Mouse (Mus musculus) heart, embryonic 14.5 days (tissue): ENCODE data around the gene Catspere2. TPM values are rescaled to one million over a fixed set of nuclear protein-coding genes. Genes with fewer than 3 reads are reported as not detected.
A peak's percentile ranks its signal among the peaks of the same experiment; 100 is the strongest.
"Not testable (repeated sequence)": the region's sequence is repeated elsewhere in the genome, so short reads cannot be mapped to it uniquely, and the experiment has no call there.

Experiments
- ATAC-seq: fragments of 200-750 bp; cut with Nextera tagmentation; 2 replicates; pipeline ENCODE4 v1.8.0; 2017; ENCODE audit warnings: low read depth, moderate TSS enrichment; ENCODE audit not compliant: insufficient number of reproducible peaks, insufficient read depth, low FRiP score
- H3K27ac ChIP-seq, 2 experiments: fragments of 200-500 bp in 1 of 2; fragments of 300-500 bp in 1 of 2; sonication (generic) in 1 of 2; replicated peaks in 1 of 2; 2 replicates each; pipeline ENCODE4 v1.5.1; 2012 to 2014; ENCODE audit warnings: low read depth in 2 of 2, low read length in 2 of 2, control low read depth in 1 of 2, mild to moderate bottlenecking in 1 of 2, mixed read lengths in 1 of 2; ENCODE audit not compliant: control insufficient read depth in 1 of 2, insufficient read depth in 1 of 2
- H3K27me3 ChIP-seq: fragments of 300-500 bp; sonication (generic); 2 replicates; pipeline ENCODE4 v1.6.1; 2014; ENCODE audit warnings: mild to moderate bottlenecking, low read length, control low read depth; ENCODE audit not compliant: control insufficient read depth, insufficient read depth
- H3K36me3 ChIP-seq: fragments of 300-500 bp; sonication (generic); 2 replicates; pipeline ENCODE4 v1.6.1; 2014; ENCODE audit warnings: mild to moderate bottlenecking, control low read depth, low read length, mixed read lengths; ENCODE audit not compliant: control insufficient read depth, insufficient read depth
- H3K4me1 ChIP-seq, 2 experiments: fragments of 200-500 bp in 1 of 2; fragments of 300-500 bp in 1 of 2; sonication (generic) in 1 of 2; 2 replicates each; pipeline ENCODE4 v1.6.1; 2012 to 2014; ENCODE audit warnings: low read length in 2 of 2, control low read depth in 1 of 2, mixed read lengths in 1 of 2; ENCODE audit not compliant: control insufficient read depth in 2 of 2, insufficient read depth in 2 of 2
- H3K4me2 ChIP-seq: fragments of 300-500 bp; sonication (generic); 2 replicates; pipeline ENCODE4 v1.6.1; 2014; ENCODE audit warnings: mild to moderate bottlenecking, low read length
- H3K4me3 ChIP-seq, 2 experiments: fragments of 200-500 bp in 1 of 2; fragments of 300-500 bp in 1 of 2; sonication (generic) in 1 of 2; 2 replicates each; pipeline ENCODE4 v1.5.1; 2012 to 2014; ENCODE audit warnings: low read length in 2 of 2, mild to moderate bottlenecking in 2 of 2, control low read depth in 1 of 2, low read depth in 1 of 2, moderate library complexity in 1 of 2; ENCODE audit not compliant: control insufficient read depth in 1 of 2, insufficient read depth in 1 of 2
- H3K9ac ChIP-seq: fragments of 300-500 bp; sonication (generic); 2 replicates; pipeline ENCODE4 v1.6.1; 2014; ENCODE audit warnings: mild to moderate bottlenecking, low read length
- H3K9me3 ChIP-seq: fragments of 300-500 bp; sonication (generic); 2 replicates; pipeline ENCODE4 v1.6.1; 2016; ENCODE audit warnings: low read length, control low read depth; ENCODE audit not compliant: control insufficient read depth
- WGBS: fragments of 180-500 bp; shearing (Covaris S2); extraction: QIAGEN DNeasy Blood & Tissue Kit; methylation state at CpG from one replicate; pipeline ENCODE4 v1.1.7; 2014; 5-methylcytosine and 5-hydroxymethylcytosine counted together
- polyA plus RNA-seq: library from polyadenylated mRNA; unstranded; fragments of >200 nt; fragmentation: Nextera tagmentation; extraction: Ambion mirVana; gene quantifications from 2 replicates; pipeline ENCODE4 v1.2.1, GENCODE M21; 2014

Gene Catspere2
- polyA plus RNA-seq = 0.12 and 0.26 TPM in 2 replicates

GRCm38 (mm10) chr1:177983024-177983450 is at the start of gene Catspere2:
Gene Catspere2 (plus strand): TSS chr1:177983423.
- H3K9ac ChIP-seq = peak within 1 kb of the TSS; percentile 64
- H3K27ac ChIP-seq = not testable (repeated sequence)

GRCm38 (mm10) chr1:177940422-177940977 is 42.7 kb upstream of the Catspere2 start:
- H3K27me3 ChIP-seq, ATAC-seq, H3K4me3 ChIP-seq, H3K36me3 ChIP-seq, H3K4me1 ChIP-seq, H3K27ac ChIP-seq, H3K9me3 ChIP-seq, H3K9ac ChIP-seq, H3K4me2 ChIP-seq: not testable (repeated sequence)
- 4% methylated on average over 3 of the region's 4 CpGs for WGBS

More at GRCm38 (mm10) chr1:177983024-177983450, at the start of gene Catspere2:
- peak; percentile 98 for ATAC-seq
- H3K36me3 ChIP-seq, H3K4me1 ChIP-seq, H3K9me3 ChIP-seq, H3K27me3 ChIP-seq: not testable (repeated sequence)
- WGBS = under 1% methylated on average over 21 of the region's 21 CpGs
- Histone ChIP-seq H3K4me2 (peak within 1 kb of the TSS; percentile 64), H3K4me3 (peak within 1 kb of the TSS; percentile 63 to 75)

GRCm38 (mm10) chr1:177981276-177981675 is 1.9 kb upstream of the Catspere2 start:
- Histone ChIP-seq H3K4me2 (no peak overlapping the region), H3K36me3 (no peaks in the 10 kb centered on the region), H3K27me3 (no peaks in the 10 kb centered on the region), H3K4me3 (no peak overlapping the region), H3K9me3 (no peaks in the 10 kb centered on the region), H3K9ac (no peak overlapping the region), H3K4me1 (no peaks in the 10 kb centered on the region), H3K27ac (no peak overlapping the region)
- WGBS = 58% methylated on average over 1 of the region's 1 CpGs
- ATAC-seq = no peak

GRCm38 (mm10) chr1:177983582-177983981 is 359 bp downstream of the Catspere2 start:
- peak overlapping the region; percentile 64 for H3K9ac ChIP-seq
- H3K4me1 ChIP-seq, H3K9me3 ChIP-seq, H3K27ac ChIP-seq, H3K36me3 ChIP-seq, H3K27me3 ChIP-seq: not testable (repeated sequence)
- H3K4me2 ChIP-seq = peak overlapping the region; percentile 64
- ATAC-seq = peak; percentile 65
- 2% methylated on average over 18 of the region's 41 CpGs for WGBS
- peak overlapping the region; percentile 63 to 75 for H3K4me3 ChIP-seq

DNA sequence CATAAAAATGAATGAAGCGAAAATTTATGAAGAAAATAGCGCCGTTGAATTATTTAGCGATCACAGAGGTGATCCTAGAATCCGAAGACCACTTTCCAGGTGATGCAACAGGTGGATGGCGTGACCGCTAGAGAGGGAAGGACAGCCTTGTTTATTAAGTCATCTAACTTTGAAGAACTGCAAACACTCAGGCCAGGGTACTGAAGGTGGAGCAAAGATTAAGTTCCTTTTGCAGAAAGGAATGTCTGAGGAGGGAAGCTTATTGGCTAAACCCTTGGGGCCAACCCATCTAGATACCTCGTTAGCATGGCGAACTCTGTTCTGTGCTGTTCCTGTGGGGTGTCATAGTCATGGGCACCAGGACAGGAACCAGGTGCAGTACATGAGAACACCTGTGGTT is 983 bp downstream of the Catspere2 start:
- no peaks in the 10 kb centered on the region for H3K36me3 ChIP-seq
- H3K4me1 ChIP-seq = no peaks in the 10 kb centered on the region
- 66% methylated on average over 9 of the region's 9 CpGs for WGBS
- H3K9ac ChIP-seq = no peak overlapping the region
- H3K9me3 ChIP-seq = no peaks in the 10 kb centered on the region
- H3K4me3 ChIP-seq = peak overlapping the region in 1 of 2 experiments; percentile 21; a peak in 2 of 4 replicates
- no peak for ATAC-seq
- peak overlapping the region; percentile 54 for H3K4me2 ChIP-seq
- H3K27me3 ChIP-seq = no peaks in the 10 kb centered on the region
- no peak overlapping the region for H3K27ac ChIP-seq

DNA sequence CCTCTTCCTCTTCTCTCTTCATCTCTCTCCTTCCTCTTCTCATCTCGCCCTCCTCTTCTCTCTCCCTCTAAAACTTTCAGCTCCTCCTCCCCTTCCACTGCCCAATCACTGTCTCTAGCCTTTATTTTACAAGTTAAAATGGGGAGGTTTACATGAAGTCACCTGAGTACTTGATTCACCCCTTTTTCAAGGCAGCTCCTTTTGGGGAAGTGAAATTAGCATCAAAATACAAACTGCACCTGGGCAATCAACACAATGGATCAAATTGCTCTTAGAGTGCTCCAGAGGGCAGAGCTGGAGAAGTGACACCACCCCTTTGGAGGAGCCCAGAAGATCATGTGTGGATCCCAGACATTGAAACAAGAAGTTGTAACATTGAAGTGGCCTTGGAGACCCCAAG is 4.3 kb downstream of the Catspere2 start:
- H3K9ac ChIP-seq, H3K4me1 ChIP-seq, H3K4me2 ChIP-seq, H3K27ac ChIP-seq, H3K4me3 ChIP-seq, ATAC-seq, H3K27me3 ChIP-seq, H3K36me3 ChIP-seq, H3K9me3 ChIP-seq: not testable (repeated sequence)
- WGBS = 74% methylated on average over 1 of the region's 1 CpGs

DNA sequence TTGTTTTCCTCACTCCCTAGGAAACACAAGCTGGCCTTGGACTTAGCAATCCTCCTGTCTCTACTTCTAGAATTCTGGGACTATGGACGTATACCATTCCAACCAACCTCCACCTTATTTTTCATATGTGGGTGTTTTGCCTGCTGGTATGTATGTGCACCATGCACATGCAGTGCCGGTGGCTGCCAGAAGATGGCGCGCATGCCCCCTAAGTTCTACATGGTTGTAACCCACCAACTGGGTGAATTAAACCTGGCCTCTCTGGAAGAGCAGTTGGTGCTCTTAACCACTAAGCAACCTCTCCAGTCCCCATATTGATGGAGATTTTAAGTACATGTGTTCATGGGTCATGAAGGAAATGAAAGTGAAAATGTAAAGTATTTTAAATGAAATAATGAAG is 89.6 kb downstream of the Catspere2 start:
- H3K4me3 ChIP-seq, H3K4me2 ChIP-seq, H3K27ac ChIP-seq, H3K36me3 ChIP-seq, H3K9ac ChIP-seq, H3K27me3 ChIP-seq, H3K9me3 ChIP-seq, ATAC-seq, H3K4me1 ChIP-seq: not testable (repeated sequence)
- WGBS = 53% methylated on average over 4 of the region's 4 CpGs

- H3K9ac ChIP-seq, H3K4me3 ChIP-seq, H3K27me3 ChIP-seq, H3K4me1 ChIP-seq, H3K4me2 ChIP-seq, H3K9me3 ChIP-seq, H3K36me3 ChIP-seq, ATAC-seq, H3K27ac ChIP-seq: not testable (repeated sequence)
These were observed 114.6 kb downstream of the Catspere2 start for GRCm38 (mm10) chr1:178097865-178098264.
